Mouse (Mus musculus) megakaryocyte, embryonic 14.5 days (primary cell): ENCODE data around the gene Dnah14. TPM values are rescaled to one million over a fixed set of nuclear protein-coding genes. Genes with fewer than 3 reads are reported as not detected.

Source experiments
- H3K27me3 ChIP-seq: replicated peaks from 2 replicates; pipeline ENCODE3; 2012; ENCODE audit warnings: inconsistent platforms
- H3K36me3 ChIP-seq: replicated peaks from 2 replicates; pipeline ENCODE3; 2012; ENCODE audit warnings: low read length, inconsistent platforms, mixed read lengths
- H3K4me1 ChIP-seq: 2 replicates; pipeline ENCODE4 v1.6.1; 2012; ENCODE audit warnings: inconsistent platforms
- H3K4me3 ChIP-seq: replicated peaks from 2 replicates; pipeline ENCODE3; 2012; ENCODE audit warnings: moderate library complexity, mild to moderate bottlenecking, inconsistent platforms
- H3K9me3 ChIP-seq: 2 replicates; pipeline ENCODE4 v1.6.1; 2012; ENCODE audit warnings: inconsistent platforms
- FLI1 ChIP-seq: IDR thresholded peaks from 2 replicates; pipeline ENCODE4 v1.6.1; 2012; ENCODE audit warnings: low read length, inconsistent platforms, mixed read lengths
- GATA1 ChIP-seq: IDR thresholded peaks from 3 replicates; pipeline ENCODE4 v1.6.1; 2012; ENCODE audit warnings: mixed read lengths, low read length, inconsistent platforms, borderline replicate concordance
- polyA plus RNA-seq: library from polyadenylated mRNA; stranded (reverse); fragments of >175 nt; gene quantifications from 2 replicates; pipeline ENCODE4 v1.2.3, GENCODE M21; 2012; ENCODE audit warnings: low replicate concordance; ENCODE audit not compliant: insufficient read depth

Dnah14 gene
- polyA plus RNA-seq, 1 experiment, result not detected

GRCm38 (mm10) chr1:181863431-181863830, 287.1 kb downstream of the Dnah14 start:
- no peaks in the 10 kb centered on the region for H3K27me3 ChIP-seq
- H3K4me3 ChIP-seq, result no peak overlapping the region
- peaks cover 3% of the 10 kb centered on the region for H3K36me3 ChIP-seq
- H3K4me1 ChIP-seq, result peaks cover 88% of the 10 kb centered on the region
- TF ChIP-seq GATA1, result no peak
- TF ChIP-seq FLI1, result no peak
- H3K9me3 ChIP-seq, result no peaks in the 10 kb centered on the region

Other genes starting within 250 kb of the Dnah14 start
- not detected in 2 replicates for gene Cnih3, start 223.9 kb upstream of the Dnah14 start, polyA plus RNA-seq
- not detected in 2 replicates for gene Ccdc121, start 65.1 kb upstream of the Dnah14 start, polyA plus RNA-seq